Mouse (Mus musculus) mouse trophoblast stem cell (cell line): ENCODE measurements around the gene Zfp141.
"Not testable (repeated sequence)": the region's sequence is repeated elsewhere in the genome, so short reads cannot be mapped to it uniquely, and the experiment has no call there.

Experiments
- in situ Hi-C, 2 experiments: fragments of 300-500 bp; cut with MseI, MboI; formaldehyde crosslinking; loops; 2 replicates in 1 of 2; 3 replicates in 1 of 2; pipeline ENCODE4 v1.15.1; 2025

Zfp141 gene

DNA sequence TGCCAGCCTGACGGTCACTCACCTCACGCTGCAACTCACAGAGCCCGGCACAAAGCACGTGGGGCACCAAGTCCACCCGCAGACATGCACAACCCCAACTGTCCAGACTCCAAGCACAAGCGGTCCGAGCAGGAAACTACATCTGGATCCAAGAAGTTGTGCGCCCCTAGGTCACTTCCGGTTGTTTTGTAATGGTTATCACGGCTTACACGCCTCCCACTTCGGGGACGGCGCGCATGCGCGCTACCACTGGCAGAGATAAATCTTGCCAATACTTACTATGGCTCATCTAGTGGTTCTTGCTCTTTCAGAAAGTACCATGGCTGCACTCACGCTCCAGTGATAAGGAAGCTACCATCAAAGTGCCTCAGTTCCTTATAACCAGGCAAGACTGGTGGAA is at the start of gene Zfp141:
Gene Zfp141, minus strand, starts transcription at position 153 of the 400 bp plus-strand sequence.
- in situ Hi-C loops: not testable (repeated sequence)

DNA sequence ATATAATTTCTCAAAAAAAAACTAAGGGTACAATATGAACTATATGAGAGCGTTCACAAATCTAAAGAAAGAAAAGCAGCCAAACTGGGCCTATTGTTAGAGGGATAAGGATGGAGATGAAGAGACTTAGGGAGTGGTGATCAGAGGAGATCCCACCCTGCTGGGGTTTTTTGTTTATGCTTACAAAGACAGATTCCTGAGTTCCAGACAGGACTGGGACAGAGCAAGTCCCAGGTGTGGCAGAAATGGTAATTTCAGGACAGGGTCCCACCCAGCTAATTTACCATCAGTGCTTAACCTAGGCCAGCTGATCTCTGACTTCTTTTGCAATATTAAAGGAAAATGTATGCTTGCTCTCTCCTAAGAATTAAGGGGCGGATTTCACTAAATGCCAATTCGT is 46.2 kb upstream of the Zfp141 start:
- in situ Hi-C loops: no loop called here

DNA sequence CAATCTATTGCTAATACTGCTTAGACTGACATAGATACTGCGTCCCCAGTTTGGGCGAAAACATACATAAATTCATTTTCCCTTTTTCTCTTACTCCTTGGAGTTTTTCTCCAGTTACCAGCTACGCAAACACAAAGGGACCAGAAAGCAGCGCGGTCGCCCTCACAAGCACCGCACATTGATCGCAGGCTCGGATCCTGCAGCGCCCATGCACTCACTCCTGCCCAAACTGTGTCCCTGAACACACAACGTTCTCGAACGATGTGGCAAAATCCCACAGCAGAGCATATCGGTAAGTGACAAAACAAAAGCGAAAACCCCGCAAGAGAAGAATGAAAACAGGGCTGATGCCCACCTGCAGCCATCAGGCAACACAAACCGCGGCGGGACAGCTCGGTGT is 354 bp downstream of the Zfp141 start:
- in situ Hi-C loops: no loop called here

DNA sequence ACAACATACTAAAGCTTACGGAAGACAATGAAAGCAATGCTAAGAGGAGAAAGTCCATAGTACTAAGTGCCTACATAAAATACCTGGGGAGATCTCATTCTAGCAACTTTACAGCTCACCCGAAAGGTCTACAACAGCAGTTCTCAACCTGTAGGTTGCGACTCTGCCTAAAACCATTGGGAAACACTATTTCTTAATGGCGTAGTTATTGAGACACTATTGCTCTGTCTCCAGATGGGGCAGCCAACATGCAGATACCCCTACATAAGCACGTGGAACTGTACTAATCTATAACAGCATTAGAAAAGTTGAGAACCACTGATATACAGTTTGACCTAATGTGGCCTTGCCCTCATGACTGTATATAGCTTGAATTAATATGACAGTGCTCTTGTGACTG is 7.3 kb downstream of the Zfp141 start:
- in situ Hi-C loops: no loop called here

DNA sequence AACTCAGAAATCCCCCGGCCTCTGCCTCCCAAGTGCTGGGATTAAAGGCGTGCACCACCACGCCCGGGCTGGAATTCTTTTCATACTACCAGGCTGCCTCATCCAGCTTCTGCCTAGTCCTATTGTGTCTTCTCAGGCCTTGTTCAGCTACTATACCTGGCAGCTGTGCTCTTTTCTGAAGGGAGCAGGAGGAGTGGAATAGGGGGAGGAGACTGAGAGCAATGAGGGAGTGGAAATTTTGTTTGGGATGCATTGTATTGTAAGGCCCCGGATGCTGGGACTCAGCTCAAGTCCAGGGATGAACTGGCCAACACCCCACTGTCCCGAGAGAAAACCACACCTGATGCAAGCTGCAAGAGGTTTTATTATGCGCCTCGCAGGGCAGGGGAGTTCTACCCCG is 8.2 kb downstream of the Zfp141 start:
- in situ Hi-C loops: no loop called here

DNA sequence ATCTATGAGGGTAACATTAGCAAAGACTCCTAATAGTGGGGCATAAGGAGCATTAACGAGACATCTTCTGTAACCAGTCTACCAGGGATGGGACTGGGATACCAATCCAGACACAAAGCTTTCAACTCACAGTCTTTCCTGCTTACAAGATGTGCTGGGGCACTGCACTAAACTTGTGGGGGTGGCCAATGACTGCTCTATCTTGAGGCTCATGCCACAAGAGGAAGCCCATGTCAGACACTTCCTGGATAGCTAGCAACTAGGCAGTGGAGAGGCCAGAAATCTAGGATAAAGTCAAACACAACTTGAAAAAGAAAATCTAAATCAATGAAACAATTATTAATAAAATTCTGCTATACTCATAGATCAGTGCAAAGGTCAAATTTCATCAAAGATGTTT is 9.3 kb downstream of the Zfp141 start:
- in situ Hi-C loops: no loop called here

DNA sequence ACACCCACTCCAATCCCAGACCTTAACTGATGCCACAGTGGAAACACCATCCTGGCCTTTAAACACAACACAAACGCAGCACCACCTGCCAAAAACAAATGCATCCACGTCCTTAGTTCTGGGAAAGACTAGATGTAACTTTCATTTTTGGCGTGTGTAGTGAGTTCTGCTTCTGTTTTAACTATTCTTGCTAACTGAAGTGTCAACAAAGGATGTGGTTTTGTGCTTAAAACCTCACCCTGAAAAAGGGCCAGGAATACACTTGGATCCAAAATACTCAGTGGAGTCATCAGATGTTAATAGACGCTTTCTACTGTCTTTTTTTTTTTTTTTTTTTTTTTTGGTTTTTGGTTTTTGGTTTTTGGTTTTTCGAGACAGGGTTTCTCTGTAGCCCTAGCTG is 14.7 kb downstream of the Zfp141 start:
- in situ Hi-C loops: no loop called here

DNA sequence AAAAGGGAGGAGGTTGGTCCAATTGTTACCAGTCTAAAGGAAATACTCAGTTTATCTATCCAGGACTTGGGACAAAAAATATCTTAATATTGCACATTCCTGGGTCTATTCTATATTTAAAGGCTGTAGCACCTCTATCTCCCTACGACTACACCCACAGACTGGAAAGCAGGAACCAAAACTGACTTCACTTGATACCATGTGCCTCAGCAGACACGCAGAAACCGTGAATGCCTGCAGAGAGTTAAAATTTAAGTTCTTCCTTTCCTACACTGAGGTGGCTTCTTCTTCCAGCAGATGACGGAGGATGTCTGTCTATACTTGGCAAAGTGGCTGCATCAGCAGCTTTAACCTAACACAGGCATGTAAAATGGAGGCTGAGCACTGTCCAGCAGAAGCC is 15.2 kb downstream of the Zfp141 start:
- in situ Hi-C loops: no loop called here

DNA sequence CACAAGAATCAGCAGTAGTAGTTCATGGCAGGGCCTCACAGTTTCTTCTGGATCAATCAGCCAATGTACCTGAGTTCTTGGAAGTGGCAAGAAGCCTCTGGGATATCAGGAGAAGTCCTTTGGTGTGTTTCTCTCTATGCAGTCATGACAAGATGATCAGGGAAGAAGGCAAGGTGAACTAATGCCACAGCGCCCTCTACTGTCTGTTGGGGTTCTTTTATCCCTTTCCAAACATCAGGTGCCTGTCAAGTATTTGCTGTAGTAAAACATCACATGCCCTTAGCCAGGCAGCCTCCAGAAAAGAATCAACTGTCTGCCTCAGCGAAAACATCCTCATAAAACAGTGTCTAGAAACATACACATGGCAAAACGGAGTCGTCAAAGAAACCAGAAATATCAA is 50.9 kb downstream of the Zfp141 start:
- in situ Hi-C loops: no loop called here

DNA sequence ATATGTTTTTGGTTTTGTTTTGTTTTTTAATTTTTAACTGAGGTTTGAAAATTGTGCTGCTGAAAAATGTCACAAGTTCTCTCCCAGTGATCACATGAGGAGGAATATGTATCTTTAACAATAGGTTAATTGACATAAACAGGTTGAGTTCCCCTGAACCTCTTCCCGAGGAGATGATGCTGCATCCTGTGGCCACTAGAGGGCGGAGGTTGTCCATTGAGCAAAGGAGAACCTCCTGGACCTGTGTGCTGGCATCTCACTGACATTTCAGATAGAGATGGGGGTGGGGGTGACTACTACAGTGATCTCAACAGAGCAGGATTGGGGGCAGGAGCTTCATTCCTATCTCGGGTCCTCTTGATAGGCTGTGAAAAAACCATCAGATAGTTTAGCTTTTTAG is 54.9 kb downstream of the Zfp141 start:
- in situ Hi-C loops: no loop called here

DNA sequence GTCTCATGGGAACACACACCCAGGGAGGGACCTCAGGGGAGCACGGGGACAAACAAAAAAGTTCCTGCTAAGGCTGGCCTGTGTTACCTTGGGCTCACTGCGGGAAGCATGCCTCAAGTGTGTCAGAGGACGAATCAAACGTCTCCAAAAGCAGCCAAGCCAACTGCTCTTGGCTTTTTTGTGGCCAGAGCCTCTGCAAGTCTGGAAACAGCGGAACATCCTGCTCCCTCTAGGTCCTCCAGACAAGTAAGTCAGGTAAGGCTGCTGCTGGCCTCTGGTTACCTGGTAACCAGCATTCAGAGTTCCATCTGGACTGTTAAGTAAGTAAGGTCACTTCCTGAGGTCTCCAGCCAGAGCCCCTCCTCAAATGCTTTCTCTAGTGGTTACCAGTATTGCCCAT is 57.7 kb downstream of the Zfp141 start, which contains the start of gene 4933421I07Rik:
Gene 4933421I07Rik, minus strand, starts transcription at position 271 of the 400 bp plus-strand sequence.
- in situ Hi-C loops: no loop called here

DNA sequence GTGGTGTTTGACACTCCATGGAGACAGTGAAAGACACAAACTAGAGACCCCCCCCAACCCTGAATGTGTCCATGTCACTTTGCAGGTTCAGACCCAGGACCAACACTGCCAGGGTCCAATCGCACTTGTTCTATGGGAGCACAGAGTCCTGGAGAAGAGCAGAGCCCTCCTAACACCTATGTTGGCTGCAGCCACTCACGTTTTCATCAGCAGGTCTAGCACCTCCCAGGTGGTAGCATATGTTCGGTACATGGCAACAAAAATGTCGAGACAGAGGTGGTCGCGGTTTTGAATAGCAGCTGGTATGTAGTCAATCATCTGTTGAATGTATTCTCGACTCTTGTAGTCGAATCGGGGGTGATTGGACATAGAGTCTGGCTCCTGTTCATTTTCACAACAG is 58.2 kb downstream of the Zfp141 start:
- in situ Hi-C loops: no loop called here
